Mouse (Mus musculus) intestine, postnatal 0 days (tissue): ENCODE data around the gene Cbfb. TPM values are rescaled to one million over a fixed set of nuclear protein-coding genes. Genes with fewer than 3 reads are reported as not detected.
A peak's percentile ranks its signal among the peaks of the same experiment; 100 is the strongest.

Experiments
- ATAC-seq: fragments of 200-750 bp; cut with Nextera tagmentation; 2 replicates; pipeline ENCODE4 v1.8.0; 2017; ENCODE audit warnings: mild to moderate bottlenecking, moderate TSS enrichment, moderate library complexity
- H3K27ac ChIP-seq: fragments of 300-500 bp; sonication (generic); 2 replicates; pipeline ENCODE4 v1.5.1; 2014; ENCODE audit warnings: mild to moderate bottlenecking, low read depth, low read length, moderate library complexity
- H3K27me3 ChIP-seq: fragments of 300-500 bp; sonication (generic); replicated peaks from 2 replicates; pipeline ENCODE4 v1.6.1; 2014; ENCODE audit warnings: low read length, mixed read lengths; ENCODE audit not compliant: control insufficient read depth, insufficient read depth
- H3K36me3 ChIP-seq: fragments of 300-500 bp; sonication (generic); 2 replicates; pipeline ENCODE4 v1.6.1; 2014; ENCODE audit warnings: mild to moderate bottlenecking, moderate library complexity; ENCODE audit not compliant: control insufficient read depth, insufficient read depth
- H3K4me1 ChIP-seq: fragments of 300-500 bp; sonication (generic); replicated peaks from 2 replicates; pipeline ENCODE4 v1.6.1; 2014; ENCODE audit warnings: antibody characterized with exemption, low read length, mixed read lengths; ENCODE audit not compliant: control insufficient read depth, insufficient read depth
- H3K4me2 ChIP-seq: fragments of 300-500 bp; sonication (generic); replicated peaks from 2 replicates; pipeline ENCODE4 v1.6.1; 2014; ENCODE audit warnings: low read depth, mild to moderate bottlenecking, moderate library complexity
- H3K4me3 ChIP-seq: fragments of 300-500 bp; sonication (generic); 2 replicates; pipeline ENCODE4 v1.5.1; 2014; ENCODE audit warnings: low read depth, low read length
- H3K9ac ChIP-seq: fragments of 300-500 bp; sonication (generic); 2 replicates; pipeline ENCODE4 v1.6.1; 2014; ENCODE audit warnings: mild to moderate bottlenecking, low read depth, low read length
- H3K9me3 ChIP-seq: fragments of 300-500 bp; sonication (generic); 2 replicates; pipeline ENCODE4 v1.6.1; 2016; ENCODE audit warnings: mixed run types; ENCODE audit not compliant: control insufficient read depth
- CTCF ChIP-seq: sonication (generic); IDR thresholded peaks from 2 replicates; pipeline ENCODE4 v1.5.1; 2016; ENCODE audit warnings: low read depth, mild to moderate bottlenecking, control low read depth, antibody characterized with exemption, moderate library complexity
- WGBS: fragments of 180-500 bp; shearing (Covaris S2); extraction: QIAGEN DNeasy Blood & Tissue Kit; methylation state at CpG from one replicate; pipeline ENCODE4 v1.1.7; 2014; 5-methylcytosine and 5-hydroxymethylcytosine counted together
- polyA plus RNA-seq: library from polyadenylated mRNA; unstranded; fragments of >200 nt; fragmentation: Nextera tagmentation; extraction: Ambion mirVana; gene quantifications from 2 replicates; pipeline ENCODE4 v1.2.1, GENCODE M21; 2015

The Cbfb gene
- polyA plus RNA-seq: 18.9 and 21.8 TPM in 2 replicates

- peak; percentile 88 for ATAC-seq
- Histone ChIP-seq H3K36me3 (no peaks in the 10 kb centered on the region), H3K27me3 (no peaks in the 10 kb centered on the region), H3K27ac (peak within 1 kb of the TSS; percentile 96), H3K4me3 (peak within 1 kb of the TSS; percentile 90), H3K4me2 (peak within 1 kb of the TSS; percentile 71), H3K9me3 (no peaks in the 10 kb centered on the region), H3K4me1 (no peaks in the 10 kb centered on the region), H3K9ac (peak within 1 kb of the TSS; percentile 86)
- TF ChIP-seq CTCF: no peak
- WGBS: under 1% methylated on average over 69 of the region's 86 CpGs
Observed at GRCm38 (mm10) chr8:105170381-105171115, at the start of gene Cbfb. Gene Cbfb (plus strand): TSS chr8:105170674.

GRCm38 (mm10) chr8:105129864-105130263, 40.6 kb upstream of the Cbfb start:
- Histone ChIP-seq H3K4me1 (no peaks in the 10 kb centered on the region), H3K9ac (no peak overlapping the region), H3K4me3 (no peak overlapping the region), H3K9me3 (no peaks in the 10 kb centered on the region), H3K27ac (no peak overlapping the region), H3K27me3 (no peaks in the 10 kb centered on the region), H3K36me3 (no peaks in the 10 kb centered on the region), H3K4me2 (no peak overlapping the region)
- WGBS: 81% methylated on average over 9 of the region's 9 CpGs
- no peak for ATAC-seq
- TF ChIP-seq CTCF: no peak

GRCm38 (mm10) chr8:105131509-105131908, 39.0 kb upstream of the Cbfb start, which contains the start of gene Ces4a:
Gene Ces4a (plus strand): TSS chr8:105131800.
- H3K9ac ChIP-seq: no peak within 1 kb of the TSS
- no peak within 1 kb of the TSS for H3K4me3 ChIP-seq
- no peak within 1 kb of the TSS for H3K27ac ChIP-seq
- ATAC-seq: no peak
- no peaks in the 10 kb centered on the region for H3K36me3 ChIP-seq
- no peaks in the 10 kb centered on the region for H3K27me3 ChIP-seq
- no peaks in the 10 kb centered on the region for H3K4me1 ChIP-seq
- WGBS: 85% methylated on average over 5 of the region's 5 CpGs
- no peak within 1 kb of the TSS for H3K4me2 ChIP-seq
- TF ChIP-seq CTCF: no peak
- H3K9me3 ChIP-seq: no peaks in the 10 kb centered on the region

GRCm38 (mm10) chr8:105138423-105138822, 32.1 kb upstream of the Cbfb start:
- Histone ChIP-seq H3K27me3 (no peaks in the 10 kb centered on the region), H3K9ac (no peak overlapping the region), H3K4me3 (no peak overlapping the region), H3K4me1 (no peaks in the 10 kb centered on the region), H3K9me3 (no peaks in the 10 kb centered on the region), H3K27ac (no peak overlapping the region), H3K36me3 (no peaks in the 10 kb centered on the region), H3K4me2 (no peak overlapping the region)
- no peak for ATAC-seq
- TF ChIP-seq CTCF: peak; percentile 90
- WGBS: 17% methylated on average over 4 of the region's 4 CpGs

GRCm38 (mm10) chr8:105142395-105142794, 28.1 kb upstream of the Cbfb start:
- Histone ChIP-seq H3K36me3 (no peaks in the 10 kb centered on the region), H3K4me1 (no peaks in the 10 kb centered on the region), H3K4me2 (peak overlapping the region; percentile 48), H3K27ac (no peak overlapping the region), H3K27me3 (no peaks in the 10 kb centered on the region), H3K9me3 (no peaks in the 10 kb centered on the region), H3K9ac (no peak overlapping the region), H3K4me3 (no peak overlapping the region)
- WGBS: 27% methylated on average over 19 of the region's 19 CpGs
- TF ChIP-seq CTCF: 0 out of 2 replicates have a peak, but pooled peaks have one; percentile 7
- no peak for ATAC-seq

GRCm38 (mm10) chr8:105151654-105152053, 18.8 kb upstream of the Cbfb start:
- ATAC-seq: no peak
- 0 out of 2 replicates have a peak, but pooled peaks cover 5% of the 10 kb centered on the region for H3K4me1 ChIP-seq
- H3K27me3 ChIP-seq: no peaks in the 10 kb centered on the region
- no peak overlapping the region for H3K4me3 ChIP-seq
- H3K36me3 ChIP-seq: no peaks in the 10 kb centered on the region
- no peaks in the 10 kb centered on the region for H3K9me3 ChIP-seq
- no peak overlapping the region for H3K9ac ChIP-seq
- H3K4me2 ChIP-seq: no peak overlapping the region
- no peak for TF ChIP-seq CTCF
- 76% methylated on average over 4 of the region's 4 CpGs for WGBS
- no peak overlapping the region for H3K27ac ChIP-seq
